Mouse (Mus musculus): ENCODE data around the gene Prcp. TPM values are rescaled to one million over a fixed set of nuclear protein-coding genes. Genes with fewer than 3 reads are reported as not detected.

Gene Prcp
- polyA plus RNA-seq, 1 experiment from 2014 or later, result 30.9 TPM

Other genes with a start within 250 kb of the Prcp start
- 10.8 and 11.4 TPM in 2 replicates for gene Ankrd42, start 237.3 kb upstream of the Prcp start, polyA plus RNA-seq (2015; fragmentation: Nextera tagmentation; extraction: Ambion mirVana)
- 27.2 and 32.5 TPM in 2 replicates for gene Pcf11, start 204.5 kb upstream of the Prcp start, polyA plus RNA-seq (2015; fragmentation: Nextera tagmentation; extraction: Ambion mirVana)
- gene Rab30, start 132.9 kb upstream of the Prcp start, polyA plus RNA-seq (2015; fragmentation: Nextera tagmentation; extraction: Ambion mirVana), result 22.5 and 23.0 TPM in 2 replicates
- gene Ddias, start 223 bp upstream of the Prcp start, polyA plus RNA-seq (2015; fragmentation: Nextera tagmentation; extraction: Ambion mirVana), result 11.6 and 14.3 TPM in 2 replicates
- 7.8 and 9.0 TPM in 2 replicates for gene Fam181b, start 205.4 kb downstream of the Prcp start, polyA plus RNA-seq (2015; fragmentation: Nextera tagmentation; extraction: Ambion mirVana)